Mouse (Mus musculus) c-Kit-negative CD71-positive TER-119-positive erythroid progenitor cells, embryonic 14.5 days (primary cell): ENCODE measurements at regions not wholly inside any gene's neighbourhood (a gene's known extent, or its start where the extent isn't known, plus 50 kb on each side); places are given as distances from the start of the nearest gene placed in this dataset.
A peak's percentile ranks its signal among the peaks of the same experiment; 100 is the strongest.

Experiments
- DNase-seq: peaks from one replicate; pipeline ENCODE4 v3.0.0-alpha.2; 2013; ENCODE audit warnings: low read depth, low spot score

DNA sequence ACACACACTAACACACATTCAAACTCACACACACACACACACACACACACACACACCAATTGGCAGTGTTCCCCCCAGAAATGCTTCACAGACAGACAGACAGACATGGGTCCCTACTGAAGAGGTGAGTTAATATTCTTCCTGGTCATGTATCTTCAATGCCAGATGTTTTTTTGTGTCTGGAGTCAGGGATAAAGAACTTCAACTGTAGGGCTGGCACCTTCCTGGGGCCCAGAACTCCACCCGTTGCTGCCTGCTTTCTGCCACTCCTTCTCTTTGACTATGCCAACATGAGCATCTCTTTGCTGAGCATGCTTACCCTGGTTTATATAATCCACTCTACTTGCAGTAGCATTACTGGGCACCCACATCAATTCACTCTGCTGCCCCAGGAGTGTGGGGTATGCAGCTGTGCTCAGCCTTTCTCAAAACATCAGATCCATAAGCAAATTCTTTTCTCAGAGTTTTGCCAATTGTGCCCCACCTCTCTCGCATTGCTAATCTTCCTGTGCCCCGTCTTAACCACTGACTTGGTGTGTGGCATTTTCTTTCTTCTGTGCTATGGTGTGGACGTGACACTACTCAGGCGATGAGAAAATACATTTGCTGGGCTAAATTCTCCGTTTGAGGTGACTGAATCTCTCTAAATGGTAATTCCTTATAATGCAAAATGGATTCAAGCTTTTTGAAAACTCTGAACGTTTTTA, 60.5 kb upstream of the Bach2 start:
- peak; percentile 41 for DNase-seq

DNA sequence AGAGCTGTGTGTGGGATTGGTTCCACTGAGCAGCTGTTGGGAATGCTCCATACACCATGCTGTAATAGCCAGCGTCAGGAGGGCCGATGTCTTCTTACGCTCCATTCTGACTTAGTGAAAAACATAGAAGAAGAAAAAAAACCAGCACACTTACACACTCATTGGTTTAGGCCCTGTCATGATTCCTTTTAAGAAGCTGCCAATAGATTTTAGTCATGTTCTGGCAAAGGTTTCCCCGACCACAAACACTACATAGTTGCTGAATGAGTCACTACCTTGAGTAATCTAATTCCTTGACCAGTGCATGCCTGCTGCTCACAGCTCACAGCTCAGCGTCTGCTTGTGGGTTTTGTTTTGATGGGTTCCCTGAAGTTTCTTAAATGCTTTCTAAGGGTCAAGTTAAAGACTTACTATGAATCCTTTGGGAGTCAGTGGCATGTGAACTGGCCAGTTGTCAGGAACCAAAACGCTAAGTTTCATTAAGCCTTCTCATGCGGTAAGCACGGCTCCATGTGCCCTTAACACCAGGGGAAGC, 58.8 kb upstream of the Bach2 start:
- DNase-seq = no peak

- DNase-seq = no peak
These were observed 54.8 kb upstream of the Bach2 start for GRCm38 (mm10) chr4:32183791-32184190.

DNA sequence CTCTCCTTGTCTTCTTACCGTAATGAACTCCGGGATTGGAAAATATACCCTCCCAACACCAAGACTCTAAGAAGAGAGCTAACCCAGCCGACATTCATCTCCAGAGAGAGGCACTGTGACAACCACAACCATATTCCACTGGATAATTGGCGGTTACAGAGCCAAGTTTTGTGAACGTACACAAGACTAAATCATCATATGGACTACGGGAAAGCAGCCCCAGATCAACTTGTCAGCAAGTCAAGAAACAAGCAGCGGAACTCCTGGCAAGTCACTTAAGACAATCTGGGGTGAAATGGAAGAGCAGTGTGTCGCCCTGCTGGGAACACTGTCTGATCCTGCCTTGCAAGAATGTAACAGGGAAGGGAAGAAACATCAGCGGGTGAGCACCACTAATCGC, 52.6 kb upstream of the Bach2 start:
- no peak for DNase-seq

- no peak for DNase-seq
These were observed 51.5 kb upstream of the Bach2 start for GRCm38 (mm10) chr4:32187154-32187553.

- no peak for DNase-seq
These were observed 50.5 kb upstream of the Bach2 start for GRCm38 (mm10) chr4:32188076-32188475.

DNA sequence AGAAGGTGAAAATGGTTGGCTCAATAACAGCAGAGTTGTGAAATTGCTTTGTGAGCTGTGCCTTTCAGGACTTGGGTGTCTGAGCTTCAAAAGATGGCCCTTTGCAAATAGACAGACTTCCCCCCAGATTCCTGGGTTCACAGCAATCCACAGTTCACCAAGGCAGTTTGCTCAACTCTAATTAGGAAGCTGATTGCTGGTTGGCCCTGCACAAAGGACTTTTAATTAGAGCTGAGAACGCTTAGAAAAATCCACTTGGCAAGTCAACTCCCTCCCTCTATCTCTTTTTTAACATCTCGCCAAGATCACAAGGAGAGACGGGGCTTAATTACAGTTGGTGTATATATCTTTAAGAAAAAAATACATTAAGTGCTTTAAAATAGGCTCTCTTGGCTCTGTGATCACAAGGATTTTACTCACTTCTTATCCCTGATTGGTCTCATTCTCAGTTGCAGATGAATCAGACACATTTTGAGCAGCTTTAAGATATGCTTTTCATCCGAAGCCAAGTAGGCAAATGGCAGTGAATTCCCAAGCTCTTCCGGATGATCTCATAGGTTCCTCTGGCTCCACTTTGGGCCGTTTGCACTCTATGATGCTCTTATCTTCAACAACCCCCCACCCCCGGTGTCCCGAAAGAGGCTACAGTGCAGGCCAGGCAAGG, 49.7 kb upstream of the Bach2 start:
- DNase-seq = no peak
